Mouse (Mus musculus) lung, adult 2 months (tissue): Measurements from ENCODE around the gene Rsrc1.

Experiments used
- CTCF ChIP-seq: fragments of 200-500 bp; IDR thresholded peaks from 2 replicates; pipeline ENCODE4 v1.5.1; 2011; ENCODE audit warnings: mild to moderate bottlenecking, low read length, control low read depth; ENCODE audit not compliant: insufficient read depth
- POLR2A ChIP-seq: fragments of 200-500 bp; IDR thresholded peaks from 2 replicates; pipeline ENCODE4 v1.6.1; 2011; ENCODE audit warnings: low read depth, mild to moderate bottlenecking, control low read depth, low read length, borderline replicate concordance; ENCODE audit errors: extremely low read depth

DNA sequence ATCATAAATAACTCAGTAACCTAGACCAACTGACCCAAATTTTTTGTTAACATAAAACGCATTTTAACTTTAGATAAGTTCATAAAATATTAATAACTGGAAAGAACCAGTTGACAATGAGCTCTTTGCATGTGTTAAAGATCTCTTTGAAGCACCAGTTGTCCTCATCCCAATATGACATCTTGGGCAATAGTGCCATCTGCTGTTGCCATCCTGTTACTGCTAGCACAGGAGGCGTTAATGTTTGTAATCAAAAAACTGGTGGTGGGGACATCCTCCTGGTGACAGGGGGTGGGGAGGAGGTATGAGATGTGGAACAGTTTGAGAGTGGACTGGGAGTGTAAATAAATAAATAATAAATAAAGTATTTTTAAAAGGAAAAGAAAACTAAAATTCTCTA lies 363.4 kb downstream of the Rsrc1 start:
- TF ChIP-seq CTCF (peak; percentile 36; the same call in 1 of the 2 replicates), POLR2A (no peak)
